Mouse (Mus musculus): ENCODE measurements at regions not wholly inside any gene's neighbourhood (a gene's known extent, or its start where the extent isn't known, plus 50 kb on each side); places are given as distances from the start of the nearest gene placed in this dataset.

GRCm38 (mm10) chr4:31536811-31537210 is 427.1 kb upstream of the Map3k7 start:
- H3K9me3 ChIP-seq (ENCODE audit: control insufficient read depth, low read length), result no peaks in the 10 kb centered on the region
- no peak for DNase-seq (ENCODE audit: low read depth in 3 of 3, low spot score in 3 of 3)
- no peak overlapping the region for H3K4me3 ChIP-seq (ENCODE audit: insufficient read depth in 1 of 2, low read depth in 2 of 2, low read length in 2 of 2)
- no peaks in the 10 kb centered on the region for H3K36me3 ChIP-seq (replicated peaks; ENCODE audit: control insufficient read depth, insufficient read depth, low read depth)
- no peak for ATAC-seq (ENCODE audit: insufficient read depth)
- no peak overlapping the region for H3K4me2 ChIP-seq (ENCODE audit: low read depth)
- WGBS (ENCODE audit: insufficient replicate concordance), result 46% methylated on average over 1 of the region's 1 CpGs
- TF ChIP-seq EP300 (IDR thresholded peaks at IDR 0.05; ENCODE audit: low read depth) (no peak), CTCF (IDR thresholded peaks at IDR 0.05; ENCODE audit: low read depth) (no peak)
- no peak overlapping the region for H3K27ac ChIP-seq
- no peaks in the 10 kb centered on the region for H3K4me1 ChIP-seq (replicated peaks; ENCODE audit: control insufficient read depth in 2 of 2, insufficient read depth in 2 of 2, low read length in 1 of 2)
- H3K9ac ChIP-seq (replicated peaks), result no peak overlapping the region
- no peaks in the 10 kb centered on the region for H3K27me3 ChIP-seq (ENCODE audit: control insufficient read depth, insufficient read depth, low read length)

GRCm38 (mm10) chr4:31553780-31554394 is 410.0 kb upstream of the Map3k7 start:
- Histone ChIP-seq H3K4me2 (ENCODE audit: low read depth) (no peak overlapping the region), H3K27ac (no peak overlapping the region), H3K9me3 (ENCODE audit: control insufficient read depth, low read length) (no peaks in the 10 kb centered on the region), H3K27me3 (ENCODE audit: control insufficient read depth, insufficient read depth, low read length) (no peaks in the 10 kb centered on the region), H3K9ac (replicated peaks) (no peak overlapping the region), H3K4me3 (ENCODE audit: insufficient read depth in 1 of 2, low read depth in 2 of 2, low read length in 2 of 2) (no peak overlapping the region), H3K36me3 (replicated peaks; ENCODE audit: control insufficient read depth, insufficient read depth, low read depth) (no peaks in the 10 kb centered on the region), H3K4me1 (replicated peaks; ENCODE audit: control insufficient read depth in 2 of 2, insufficient read depth in 2 of 2, low read length in 1 of 2) (no peaks in the 10 kb centered on the region)
- 69% methylated on average over 16 of the region's 16 CpGs for WGBS (ENCODE audit: insufficient replicate concordance)
- DNase-seq (ENCODE audit: low read depth in 3 of 3, low spot score in 3 of 3) (no peak), ATAC-seq (ENCODE audit: insufficient read depth) (no peak)
- TF ChIP-seq CTCF (IDR thresholded peaks at IDR 0.05; ENCODE audit: low read depth), result no peak
- no peak for TF ChIP-seq EP300 (IDR thresholded peaks at IDR 0.05; ENCODE audit: low read depth)

GRCm38 (mm10) chr4:31555077-31555476 is 408.8 kb upstream of the Map3k7 start:
- H3K4me1 ChIP-seq (replicated peaks; ENCODE audit: control insufficient read depth in 2 of 2, insufficient read depth in 2 of 2, low read length in 1 of 2), result no peaks in the 10 kb centered on the region
- DNase-seq (ENCODE audit: low read depth in 3 of 3, low spot score in 3 of 3) (no peak), ATAC-seq (ENCODE audit: insufficient read depth) (no peak)
- H3K27me3 ChIP-seq (ENCODE audit: control insufficient read depth, insufficient read depth, low read length), result no peaks in the 10 kb centered on the region
- H3K4me3 ChIP-seq (ENCODE audit: insufficient read depth in 1 of 2, low read depth in 2 of 2, low read length in 2 of 2), result no peak overlapping the region
- no peaks in the 10 kb centered on the region for H3K36me3 ChIP-seq (replicated peaks; ENCODE audit: control insufficient read depth, insufficient read depth, low read depth)
- 65% methylated on average over 1 of the region's 1 CpGs for WGBS (ENCODE audit: insufficient replicate concordance)
- no peak overlapping the region for H3K4me2 ChIP-seq (ENCODE audit: low read depth)
- H3K9me3 ChIP-seq (ENCODE audit: control insufficient read depth, low read length), result no peaks in the 10 kb centered on the region
- no peak overlapping the region for H3K9ac ChIP-seq (replicated peaks)
- TF ChIP-seq CTCF (IDR thresholded peaks at IDR 0.05; ENCODE audit: low read depth) (no peak), EP300 (IDR thresholded peaks at IDR 0.05; ENCODE audit: low read depth) (no peak)
- H3K27ac ChIP-seq, result no peak overlapping the region

- no peak overlapping the region for H3K27ac ChIP-seq
- H3K27me3 ChIP-seq (ENCODE audit: control insufficient read depth, insufficient read depth, low read length), result no peaks in the 10 kb centered on the region
- ATAC-seq (ENCODE audit: insufficient read depth) (no peak), DNase-seq (ENCODE audit: low read depth in 3 of 3, low spot score in 3 of 3) (no peak)
- H3K36me3 ChIP-seq (replicated peaks; ENCODE audit: control insufficient read depth, insufficient read depth, low read depth), result no peaks in the 10 kb centered on the region
- 69% methylated on average over 7 of the region's 7 CpGs for WGBS (ENCODE audit: insufficient replicate concordance)
- H3K9me3 ChIP-seq (ENCODE audit: control insufficient read depth, low read length), result no peaks in the 10 kb centered on the region
- no peak overlapping the region for H3K9ac ChIP-seq (replicated peaks)
- H3K4me2 ChIP-seq (ENCODE audit: low read depth), result no peak overlapping the region
- no peak overlapping the region for H3K4me3 ChIP-seq (ENCODE audit: insufficient read depth in 1 of 2, low read depth in 2 of 2, low read length in 2 of 2)
- TF ChIP-seq CTCF (IDR thresholded peaks at IDR 0.05; ENCODE audit: low read depth) (no peak), EP300 (IDR thresholded peaks at IDR 0.05; ENCODE audit: low read depth) (no peak)
- no peaks in the 10 kb centered on the region for H3K4me1 ChIP-seq (replicated peaks; ENCODE audit: control insufficient read depth in 2 of 2, insufficient read depth in 2 of 2, low read length in 1 of 2)
Observed at GRCm38 (mm10) chr4:31557261-31557660, 406.6 kb upstream of the Map3k7 start.

GRCm38 (mm10) chr4:31560305-31560704 is 403.6 kb upstream of the Map3k7 start:
- TF ChIP-seq EP300 (IDR thresholded peaks at IDR 0.05; ENCODE audit: low read depth) (no peak), CTCF (IDR thresholded peaks at IDR 0.05; ENCODE audit: low read depth) (no peak)
- no peaks in the 10 kb centered on the region for H3K36me3 ChIP-seq (replicated peaks; ENCODE audit: control insufficient read depth, insufficient read depth, low read depth)
- no peak overlapping the region for H3K4me3 ChIP-seq (ENCODE audit: insufficient read depth in 1 of 2, low read depth in 2 of 2, low read length in 2 of 2)
- H3K27ac ChIP-seq, result no peak overlapping the region
- no peaks in the 10 kb centered on the region for H3K4me1 ChIP-seq (replicated peaks; ENCODE audit: control insufficient read depth in 2 of 2, insufficient read depth in 2 of 2, low read length in 1 of 2)
- H3K27me3 ChIP-seq (ENCODE audit: control insufficient read depth, insufficient read depth, low read length), result no peaks in the 10 kb centered on the region
- no peak overlapping the region for H3K4me2 ChIP-seq (ENCODE audit: low read depth)
- no peaks in the 10 kb centered on the region for H3K9me3 ChIP-seq (ENCODE audit: control insufficient read depth, low read length)
- ATAC-seq (ENCODE audit: insufficient read depth), result no peak
- H3K9ac ChIP-seq (replicated peaks), result no peak overlapping the region
- no peak for DNase-seq (ENCODE audit: low read depth in 3 of 3, low spot score in 3 of 3)
- WGBS (ENCODE audit: insufficient replicate concordance), result 75% methylated on average over 4 of the region's 4 CpGs
